Mouse (Mus musculus) small intestine, adult 2 months (tissue): Measurements from ENCODE around the gene F11.

Experiments
- CTCF ChIP-seq: fragments of 200-500 bp; IDR thresholded peaks from 2 replicates; pipeline ENCODE4 v1.5.1; 2012; ENCODE audit warnings: low read depth, mild to moderate bottlenecking, control low read depth, inconsistent platforms, low read length, moderate library complexity, mixed read lengths; ENCODE audit not compliant: insufficient replicate concordance, insufficient read length; ENCODE audit errors: extremely low read depth
- POLR2A ChIP-seq: fragments of 200-500 bp; IDR thresholded peaks from 2 replicates; pipeline ENCODE4 v1.6.1; 2012; ENCODE audit warnings: low read depth, mild to moderate bottlenecking, control low read depth, inconsistent platforms, low read length, moderate library complexity

DNA sequence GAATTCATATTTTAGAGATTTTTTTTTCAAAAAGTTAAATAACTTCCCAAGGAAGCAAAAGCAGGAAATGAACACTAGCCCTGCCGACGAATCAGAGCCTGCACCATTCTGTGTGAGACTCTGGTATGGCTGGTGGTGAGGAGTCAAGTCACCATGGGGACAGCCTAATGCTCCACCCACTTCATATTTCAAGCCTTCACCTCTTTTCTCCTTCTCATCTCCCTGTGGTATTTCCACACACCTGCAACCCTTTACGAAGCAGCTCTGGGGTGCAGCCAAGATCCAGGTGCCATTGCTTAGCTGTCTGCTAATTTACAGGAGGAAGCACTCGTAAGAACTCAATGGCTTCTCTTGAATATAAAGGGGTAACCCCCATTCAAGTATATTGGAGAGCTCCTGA lies 49.1 kb upstream of the F11 start:
- no peak for TF ChIP-seq CTCF
- TF ChIP-seq POLR2A, result no peak
